Mouse (Mus musculus) right cerebral cortex, adult 2 months (tissue): ENCODE data around the gene Zfpm1.

Experiments used
- DNase-seq, 2 experiments: peaks; one replicate each; pipeline ENCODE4 v3.0.0; 2021 to 2022; ENCODE audit warnings: low spot score in 2 of 2

Gene Zfpm1

DNA sequence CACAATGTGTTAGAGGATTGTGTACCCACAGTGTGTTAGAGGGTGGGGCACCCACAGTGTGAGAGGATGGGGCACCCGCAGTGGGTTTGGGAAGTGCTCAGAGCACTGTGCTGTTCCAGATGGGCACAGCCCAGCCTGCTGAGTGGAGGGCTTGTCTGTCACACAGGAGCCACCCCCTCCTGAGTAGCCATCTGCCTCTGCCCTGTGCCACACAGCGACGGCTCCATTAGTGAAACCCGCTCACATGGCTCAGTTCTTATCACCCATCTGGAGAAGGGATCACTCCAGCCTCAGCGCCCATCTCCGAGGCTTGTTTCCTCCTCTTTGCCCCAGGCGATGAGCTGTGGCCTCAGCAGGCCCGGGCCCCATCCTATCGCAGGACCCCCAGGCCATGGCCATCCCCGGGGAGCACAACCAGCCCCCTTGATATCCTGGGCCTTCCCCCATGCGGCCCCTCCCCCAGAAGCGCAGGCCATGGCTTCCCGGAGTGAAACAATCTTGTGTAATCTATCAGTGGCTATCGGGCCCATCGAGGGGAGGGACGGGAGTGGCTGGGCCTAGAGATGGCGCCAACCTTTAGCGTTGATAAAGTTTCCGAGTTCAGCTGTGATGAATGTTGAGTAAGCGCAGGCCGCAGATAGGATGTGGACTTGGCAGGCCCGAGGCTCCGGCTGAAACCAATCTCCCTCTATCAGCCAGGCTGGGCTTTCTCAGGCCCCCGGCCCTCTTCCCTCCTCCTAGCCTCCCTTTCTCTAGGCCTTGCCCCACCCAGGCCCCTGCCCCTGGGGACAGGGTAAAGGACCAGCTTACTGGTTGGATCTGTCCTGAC is 14.4 kb downstream of the Zfpm1 start:
- DNase-seq: no peak

DNA sequence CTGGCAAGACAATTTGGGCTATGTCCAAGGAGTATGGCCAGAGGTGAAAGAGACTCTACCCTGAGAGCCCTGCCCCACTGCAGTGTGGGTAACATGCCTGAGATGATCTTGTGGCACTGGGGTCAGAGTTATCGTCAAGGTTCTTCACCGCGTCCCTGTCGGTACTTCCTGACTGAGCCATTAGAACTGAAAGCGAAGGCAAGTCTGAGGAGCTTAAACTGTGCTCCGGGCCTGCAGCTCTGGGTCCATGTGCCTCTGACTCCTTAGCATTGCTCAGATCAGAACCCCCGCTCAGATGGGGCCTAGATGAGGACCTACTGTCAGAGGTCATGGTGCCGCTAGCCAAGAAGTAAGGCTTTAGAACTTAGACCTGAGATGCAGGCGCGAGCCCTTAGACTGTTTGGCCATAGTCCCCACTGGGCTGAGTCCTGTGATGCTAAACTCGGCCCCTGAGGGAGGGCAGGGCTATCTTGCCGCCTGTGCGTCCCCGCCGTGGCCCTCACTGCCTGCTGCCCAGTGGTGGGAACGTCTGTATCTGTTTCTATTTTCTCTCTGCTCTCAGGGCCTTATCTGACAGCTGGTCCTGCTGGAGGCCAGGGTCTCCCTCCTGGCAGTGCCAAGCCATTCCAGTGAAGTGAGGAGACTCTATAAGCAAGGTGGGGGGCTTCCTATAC is 17.8 kb downstream of the Zfpm1 start:
- DNase-seq: no peak

DNA sequence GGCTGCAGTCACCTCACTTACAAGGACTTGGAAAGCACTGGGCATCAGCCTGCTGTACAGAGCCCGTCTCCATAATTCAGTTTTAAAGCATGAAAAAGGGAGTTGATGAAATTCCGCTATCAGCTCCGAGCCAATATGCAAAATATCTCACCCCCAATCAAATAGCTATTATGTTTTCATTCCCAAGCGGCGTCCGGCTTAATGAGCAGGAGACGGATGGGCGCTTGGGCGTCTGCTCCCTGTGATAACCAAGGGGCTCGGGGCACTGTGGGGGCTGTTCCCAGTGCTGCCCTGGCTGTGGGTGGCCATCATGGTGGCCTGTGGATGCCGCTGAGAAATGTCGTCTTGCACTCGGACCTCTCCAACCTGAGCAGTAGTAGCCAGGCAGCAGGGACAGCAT is 19.1 kb downstream of the Zfpm1 start:
- no peak for DNase-seq

DNA sequence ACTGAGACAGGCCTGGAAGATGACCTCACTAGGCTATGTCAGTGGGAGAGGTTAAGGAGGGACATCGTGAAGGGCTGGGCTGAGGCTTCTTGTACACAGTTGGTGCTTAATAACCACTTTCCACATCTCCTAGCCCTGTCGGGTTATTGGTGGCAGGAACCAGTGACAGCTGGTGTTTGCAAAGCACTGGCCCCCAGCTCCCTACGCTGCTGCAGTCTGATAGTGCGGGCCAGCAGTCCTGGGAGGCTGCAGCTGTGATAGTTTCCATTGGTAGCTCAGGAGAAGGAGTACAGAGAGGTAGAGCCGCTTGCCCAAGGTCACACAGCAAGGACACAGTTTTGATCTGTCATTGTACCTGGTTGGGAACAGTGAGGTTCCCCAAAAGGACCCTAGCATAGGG is 19.9 kb downstream of the Zfpm1 start:
- DNase-seq: no peak

DNA sequence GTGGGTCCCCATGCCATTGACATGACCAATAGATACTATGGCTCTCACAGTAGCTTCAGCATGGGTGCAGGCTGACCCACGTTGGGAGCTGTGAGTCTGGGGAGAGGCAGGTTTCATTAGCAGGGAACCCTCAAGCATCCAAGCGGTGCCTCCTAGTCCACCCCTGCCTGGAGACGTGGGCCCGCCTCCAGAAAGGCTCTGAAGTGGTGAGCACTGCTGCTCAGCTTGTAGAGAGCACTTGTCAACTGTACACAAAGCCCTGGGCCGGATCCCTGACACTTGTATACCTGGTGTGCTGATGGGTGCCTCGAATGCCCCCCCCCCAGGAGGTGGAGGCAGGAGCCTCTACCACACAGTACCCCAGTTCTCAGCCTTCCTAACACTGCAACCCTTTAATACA is 21.5 kb downstream of the Zfpm1 start:
- DNase-seq: no peak

DNA sequence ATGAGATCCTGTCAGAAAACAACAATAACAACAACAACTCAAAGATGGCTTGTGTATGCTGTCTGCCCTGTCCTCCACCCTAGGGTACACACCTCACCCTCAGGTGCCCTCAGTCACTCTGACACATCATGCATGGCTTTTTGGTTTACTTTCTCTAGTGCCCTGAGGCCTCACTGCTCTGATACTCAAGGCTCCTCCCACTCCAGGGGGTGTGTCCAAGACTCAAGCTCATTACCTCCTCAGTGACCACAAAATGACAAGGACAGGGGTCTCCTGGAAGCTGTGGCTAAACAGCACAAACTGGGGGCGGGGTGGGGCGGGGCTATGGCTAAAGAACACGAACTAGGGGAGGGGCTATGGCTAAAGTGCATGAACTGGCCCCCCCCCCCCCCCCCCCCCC is 22.1 kb downstream of the Zfpm1 start:
- no peak for DNase-seq

DNA sequence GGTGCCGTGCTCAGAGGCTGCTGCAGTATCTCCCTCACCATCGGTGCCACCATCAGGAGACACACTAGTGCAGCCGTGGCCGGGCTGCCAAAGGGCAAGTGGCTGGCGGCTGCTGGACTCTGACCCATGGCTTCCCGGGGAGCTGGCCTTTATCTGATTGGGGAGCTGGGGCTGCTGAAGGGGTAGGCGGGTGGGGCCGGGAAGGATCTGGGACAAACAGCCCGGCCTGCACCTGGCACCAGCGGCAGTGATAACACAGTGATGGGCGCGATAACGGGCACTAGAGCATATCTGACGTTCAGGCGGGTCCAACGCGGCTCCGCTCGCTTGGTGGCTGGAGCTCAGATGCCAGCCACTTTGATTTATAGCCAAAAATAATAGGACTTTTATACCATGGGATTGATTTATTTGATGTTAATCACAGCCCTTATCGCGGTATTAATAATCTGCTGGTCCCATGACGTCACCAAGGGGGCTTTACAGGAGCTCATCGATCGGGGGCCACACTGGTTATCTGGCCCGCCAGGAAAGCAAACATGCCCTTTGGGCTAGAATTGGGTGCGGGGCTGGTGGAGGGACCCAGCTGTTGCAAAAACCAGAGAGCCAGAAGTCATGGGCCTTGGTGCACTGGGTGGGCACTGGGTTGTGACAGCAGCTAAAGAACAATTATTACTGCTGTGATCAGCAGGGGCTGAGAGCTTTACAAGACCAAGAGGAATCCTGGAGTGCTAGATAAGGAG is 24.9 kb downstream of the Zfpm1 start:
- no peak for DNase-seq

DNA sequence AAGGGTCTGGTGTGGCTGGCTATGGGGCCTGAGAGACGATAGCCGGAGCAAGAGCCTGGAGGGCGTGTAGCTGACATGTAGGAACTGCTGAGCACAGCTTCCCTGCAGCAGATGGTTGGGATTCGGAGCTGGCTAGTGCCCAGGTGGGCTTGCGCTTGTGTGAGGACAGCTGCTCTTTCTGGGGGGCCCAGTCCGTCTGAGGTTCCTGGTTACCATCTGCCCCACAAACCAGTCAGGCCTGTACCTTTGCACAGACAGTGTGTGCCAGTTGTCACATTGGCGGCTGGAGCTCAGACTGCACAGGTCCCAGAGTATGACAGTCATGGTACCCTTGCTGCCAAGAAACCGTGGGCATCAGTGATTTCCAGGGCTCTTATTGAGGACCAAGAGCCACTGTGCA is 25.9 kb downstream of the Zfpm1 start:
- no peak for DNase-seq

DNA sequence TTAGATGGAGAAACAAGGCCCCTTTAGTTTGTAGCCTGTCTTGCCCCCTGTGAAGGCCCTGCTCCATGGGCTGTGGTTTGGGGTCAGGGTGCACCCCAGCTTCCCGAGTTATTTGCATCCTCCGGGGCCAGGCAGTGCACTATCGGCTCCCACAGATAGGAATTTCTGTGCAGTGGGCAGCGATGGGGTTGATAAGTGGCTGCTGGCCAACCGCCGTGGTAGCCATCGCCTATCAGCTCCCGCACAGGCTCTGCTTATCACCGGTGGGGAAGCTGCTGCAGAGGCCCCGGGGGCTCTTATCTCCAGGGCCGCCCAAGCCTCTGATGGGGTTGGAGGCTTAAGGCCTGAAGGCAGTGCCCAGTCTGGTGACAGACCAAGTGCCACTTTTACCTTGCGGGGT is 27.3 kb downstream of the Zfpm1 start:
- no peak for DNase-seq

DNA sequence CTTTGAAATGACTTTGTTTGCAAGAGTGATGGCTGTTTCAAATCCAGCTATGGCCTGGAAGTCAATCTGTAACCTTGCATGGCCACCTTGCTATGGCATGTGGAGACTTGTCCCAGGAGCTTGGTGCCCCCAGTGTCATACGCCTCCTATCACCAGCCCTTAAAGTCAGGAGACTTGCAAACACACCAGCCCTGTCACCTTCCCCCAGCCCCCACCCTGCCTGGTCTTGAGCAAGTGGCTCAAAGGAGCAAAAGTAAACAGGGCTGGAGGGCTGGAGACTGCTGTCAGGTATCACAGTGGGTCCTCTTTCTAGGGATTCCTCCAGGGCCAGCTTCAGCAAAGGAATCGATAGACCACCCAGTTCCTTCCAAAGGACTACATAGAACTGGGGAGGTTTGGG is 29.2 kb downstream of the Zfpm1 start:
- DNase-seq: no peak

DNA sequence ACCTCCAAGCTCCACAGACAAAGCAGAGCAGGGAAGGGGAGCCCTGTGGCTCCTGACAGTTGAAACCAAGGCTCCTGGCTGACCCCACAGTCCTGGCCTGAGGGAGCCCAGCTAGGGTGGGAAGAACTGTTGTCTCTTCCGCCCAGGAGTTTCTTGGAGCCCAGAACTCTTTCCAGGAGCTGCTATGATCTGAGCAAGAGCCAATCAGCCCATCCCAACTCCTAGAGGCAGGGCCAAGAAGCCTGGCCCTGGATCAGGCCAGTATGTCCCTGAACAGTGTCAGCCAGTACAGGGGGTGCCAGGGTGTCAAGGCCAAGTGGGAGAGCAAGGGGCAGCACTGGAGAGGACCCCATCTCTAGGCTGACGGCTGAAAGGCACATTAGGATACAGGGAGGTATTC is 30.6 kb downstream of the Zfpm1 start:
- DNase-seq: no peak

DNA sequence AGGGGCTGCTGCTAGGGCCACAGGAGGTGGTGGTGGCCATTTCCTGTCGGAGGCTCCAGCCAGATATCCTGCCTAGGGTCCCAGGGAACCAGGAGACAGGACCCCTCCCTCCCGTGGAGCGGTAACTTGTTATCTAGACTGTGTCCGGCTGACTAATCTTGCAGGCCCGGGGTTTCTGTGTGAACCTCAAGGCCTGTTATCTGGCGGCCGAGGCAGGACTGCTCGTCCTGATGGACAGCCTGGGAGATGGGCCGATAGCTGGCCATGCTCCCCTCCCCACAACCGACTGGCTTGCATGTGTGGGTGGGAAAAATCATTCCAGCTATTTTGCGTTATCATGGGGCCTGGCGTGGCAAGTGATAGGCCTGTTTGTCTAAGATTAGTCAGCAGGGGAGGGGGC is 31.4 kb downstream of the Zfpm1 start:
- no peak for DNase-seq

DNA sequence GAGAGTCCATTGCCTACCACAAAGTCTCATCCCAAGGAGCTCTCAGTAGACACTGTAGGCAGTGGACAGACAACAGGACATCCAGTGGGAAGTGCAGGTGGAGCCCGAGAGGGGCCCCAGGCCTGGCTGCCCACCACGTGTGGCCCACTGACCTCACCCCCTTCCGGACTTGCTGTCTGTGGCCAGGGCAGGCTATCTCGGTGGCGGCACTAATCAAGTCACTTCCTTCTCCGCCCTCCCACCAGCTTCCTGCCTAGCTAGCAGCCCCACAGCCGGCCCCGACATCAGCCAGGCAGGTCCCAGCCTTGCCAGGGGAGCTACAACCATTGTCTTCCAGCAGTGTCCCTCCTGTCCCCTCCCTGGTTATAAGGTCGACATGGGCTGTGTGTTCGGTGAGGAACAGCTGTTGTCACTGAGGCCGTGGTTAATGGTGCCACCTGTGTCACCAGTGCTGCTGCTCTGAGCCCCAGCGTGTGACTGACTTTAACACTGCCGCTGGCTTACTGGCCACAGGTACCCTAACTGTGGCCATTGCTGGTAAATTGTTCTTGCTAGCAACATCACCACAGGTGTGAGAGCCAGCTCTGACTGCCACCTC is 33.1 kb downstream of the Zfpm1 start:
- DNase-seq: no peak

DNA sequence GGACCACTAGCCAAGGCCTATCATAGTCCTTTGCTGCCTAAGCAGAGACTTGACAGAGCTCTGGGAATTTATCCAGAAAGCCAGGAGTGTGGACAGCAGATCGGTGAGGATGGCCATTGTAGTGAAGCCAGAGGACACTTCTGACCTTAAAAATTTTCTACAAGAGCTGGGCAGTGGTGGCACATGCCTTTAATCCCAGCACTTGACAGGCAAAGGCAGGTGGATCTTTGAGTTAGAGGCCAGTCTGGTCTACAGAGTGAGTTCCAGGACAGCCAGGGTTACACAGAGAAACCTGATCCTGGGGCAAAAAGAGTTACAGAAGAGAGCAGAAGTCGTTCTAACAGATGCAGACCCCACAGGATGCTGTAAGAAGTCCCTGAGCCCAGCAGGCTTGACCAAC is 34.5 kb downstream of the Zfpm1 start:
- no peak for DNase-seq

DNA sequence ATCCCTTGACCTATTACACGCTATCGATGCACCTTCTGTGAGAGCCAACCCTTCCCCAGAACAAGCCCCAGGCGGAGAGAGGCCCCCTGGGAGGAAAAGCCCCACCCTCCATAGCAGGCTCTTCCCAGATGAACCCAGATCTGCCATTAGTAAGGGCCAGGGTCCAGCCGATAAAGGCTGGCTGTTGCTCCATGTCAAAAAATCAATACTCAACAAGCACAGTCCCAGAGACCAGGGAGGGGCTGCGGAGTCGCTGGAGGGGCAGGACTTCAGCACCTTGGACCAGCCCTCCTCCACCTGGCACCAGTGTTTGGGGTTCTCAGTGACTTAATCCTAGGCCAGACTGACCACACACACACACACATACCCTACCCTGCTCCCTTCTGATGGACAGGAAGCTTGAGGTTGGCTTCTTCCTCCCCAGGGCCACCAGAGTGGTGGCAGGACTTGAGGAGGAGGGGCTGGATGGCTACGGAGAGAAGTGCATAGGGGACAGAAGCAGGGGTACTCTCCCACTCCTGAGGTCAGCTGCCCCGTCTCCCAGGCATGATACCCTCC is 36.1 kb downstream of the Zfpm1 start:
- no peak for DNase-seq

DNA sequence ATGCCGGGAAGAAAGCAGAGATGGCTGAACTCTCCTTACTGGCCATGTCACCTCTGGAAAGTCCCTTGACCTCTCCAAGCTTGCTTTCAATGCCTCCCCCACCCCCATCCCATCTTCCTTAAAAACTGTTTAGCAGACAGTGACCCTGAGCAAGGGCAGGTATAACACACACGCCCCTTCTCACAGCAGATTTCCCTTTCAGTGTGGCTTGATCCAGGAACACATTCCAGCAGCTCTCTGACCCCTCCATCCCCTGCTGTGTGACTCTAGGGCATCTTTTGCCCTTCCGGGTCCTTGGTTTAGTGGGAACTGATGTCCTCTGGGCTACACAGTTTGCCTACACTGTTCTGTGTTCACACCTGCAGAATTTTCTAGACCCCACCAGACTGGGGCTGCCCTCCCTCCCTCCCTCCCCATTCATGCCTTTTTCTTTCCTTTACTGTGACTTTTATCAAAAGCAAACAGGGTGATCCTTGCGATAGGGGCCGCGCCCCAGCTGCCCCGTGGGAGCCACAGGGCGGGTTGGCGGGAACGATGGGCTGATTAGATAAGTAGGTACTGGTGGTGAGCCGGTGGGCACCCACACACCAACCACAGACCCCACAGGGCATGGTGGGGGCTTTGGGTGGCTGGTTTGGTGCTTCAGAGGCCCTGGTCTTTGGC is 37.2 kb downstream of the Zfpm1 start:
- DNase-seq: no peak

DNA sequence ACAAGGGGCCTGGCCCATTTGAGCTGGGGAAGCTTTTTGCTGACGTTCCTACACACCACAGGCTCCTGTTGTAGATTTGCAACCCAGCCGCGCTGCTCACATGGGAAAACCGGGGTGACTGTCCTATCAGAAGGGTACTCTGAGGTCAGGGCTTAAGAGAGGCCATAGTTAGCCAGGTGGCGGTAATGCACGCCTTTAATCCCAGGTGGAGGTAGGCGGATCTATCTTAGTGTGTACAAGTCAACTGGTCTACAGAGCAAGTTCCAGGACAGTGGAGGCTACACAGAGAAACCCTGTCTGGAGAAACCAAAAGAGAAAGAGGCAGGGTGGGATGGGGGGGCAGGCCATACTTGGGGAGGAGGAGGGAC is 37.8 kb downstream of the Zfpm1 start:
- no peak for DNase-seq

DNA sequence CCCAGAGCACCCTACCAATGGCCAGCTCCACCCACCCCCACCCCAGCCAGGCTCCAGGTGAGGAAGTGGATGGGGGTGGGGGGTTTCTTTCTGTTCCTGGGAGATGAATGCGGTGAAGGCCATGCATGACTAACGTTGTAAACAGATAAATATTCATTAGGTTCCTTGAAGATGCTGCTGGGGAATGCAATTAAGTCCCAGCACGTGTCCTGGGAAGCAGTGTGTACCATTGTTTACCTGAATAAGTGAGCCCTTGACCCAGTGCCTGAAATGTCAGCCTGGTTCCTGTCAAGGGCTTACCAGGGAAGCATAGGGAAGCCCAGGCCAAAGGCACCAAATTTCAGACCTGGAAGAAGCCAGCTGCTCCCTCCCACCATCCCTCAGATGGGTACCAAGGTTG is 38.6 kb downstream of the Zfpm1 start:
- DNase-seq: no peak

DNA sequence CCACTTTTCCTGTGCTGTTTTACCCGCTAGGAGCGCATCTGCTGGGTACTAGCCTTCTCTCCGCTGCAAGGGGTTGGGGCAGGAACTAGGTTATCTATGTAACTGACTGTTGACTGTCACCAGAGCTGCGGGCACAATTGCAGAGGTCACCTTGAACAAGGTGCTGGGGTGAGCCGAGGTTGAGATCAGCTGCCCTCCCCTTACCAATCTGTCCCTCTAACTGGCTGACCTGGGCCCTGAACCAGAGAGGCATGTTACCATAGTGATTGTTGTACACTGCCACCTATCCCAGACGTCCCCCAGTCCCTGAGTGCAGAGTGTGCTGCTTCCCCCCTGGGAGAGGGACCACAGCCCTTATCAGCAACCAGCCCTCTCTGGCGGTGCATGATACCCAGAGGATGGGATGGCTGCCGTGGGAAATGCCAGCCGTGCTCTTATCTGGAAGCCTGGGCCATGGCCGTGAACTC is 39.5 kb downstream of the Zfpm1 start:
- DNase-seq: no peak

DNA sequence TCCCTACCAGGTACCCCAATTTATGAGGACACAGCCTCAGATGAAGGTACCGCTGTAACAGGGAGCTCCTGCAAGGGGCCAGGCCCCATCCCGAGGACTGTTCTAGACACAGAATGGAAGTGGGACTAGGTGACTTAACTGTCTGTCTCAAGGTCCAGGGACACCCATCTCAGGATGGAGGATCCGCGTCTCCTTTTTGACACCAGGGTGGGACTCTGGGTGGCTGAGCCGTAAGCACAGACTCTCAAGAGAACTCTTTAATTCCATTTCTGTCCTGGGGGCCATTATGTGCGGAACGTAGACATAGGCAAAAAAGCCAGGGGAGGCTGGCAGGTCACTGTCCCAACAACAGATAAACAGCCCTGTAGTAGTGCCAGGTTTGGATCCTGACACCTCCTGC is 40.2 kb downstream of the Zfpm1 start:
- DNase-seq: no peak

DNA sequence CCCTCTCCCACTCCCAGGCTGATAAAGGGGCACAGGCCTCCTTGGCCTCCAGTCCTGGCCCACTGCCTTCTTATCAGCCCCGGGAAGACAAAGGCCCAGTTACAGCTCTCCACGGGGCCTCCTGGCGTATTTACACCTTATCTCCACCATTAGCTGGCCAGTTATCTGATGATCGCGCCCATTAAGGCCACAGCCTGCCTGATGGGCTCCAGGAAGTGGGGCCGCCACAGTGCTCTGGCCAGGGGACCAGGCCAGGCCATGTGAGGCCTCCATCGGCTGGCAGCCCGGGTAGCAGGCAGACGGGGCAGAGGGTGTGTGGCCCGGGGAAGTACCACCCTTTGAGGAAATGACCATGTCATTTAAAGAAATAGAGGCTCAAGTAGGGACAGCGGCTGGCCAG is 40.9 kb downstream of the Zfpm1 start:
- no peak for DNase-seq
